Mouse (Mus musculus) frontal cortex, adult (tissue): Measurements from ENCODE around the gene Hist1h2ad.
A peak's percentile ranks its signal among the peaks of the same experiment; 100 is the strongest.
"Not testable (repeated sequence)": the region's sequence is repeated elsewhere in the genome, so short reads cannot be mapped to it uniquely, and the experiment has no call there.

Experiments
- ATAC-seq: cut with Nextera tagmentation; 2 replicates; pipeline ENCODE4 v1.9.2; 2017; ENCODE audit warnings: mild to moderate bottlenecking, moderate library complexity, mixed read lengths; ENCODE audit not compliant: low TSS enrichment

Gene Hist1h2ad

GRCm38 (mm10) chr13:23562699-23563462 is 11.3 kb upstream of the Hist1h2ad start:
- ATAC-seq, result peak; percentile 78

GRCm38 (mm10) chr13:23564482-23564881 is 9.7 kb upstream of the Hist1h2ad start:
- no peak for ATAC-seq

GRCm38 (mm10) chr13:23570261-23571021 is 3.7 kb upstream of the Hist1h2ad start:
- ATAC-seq, result not testable (repeated sequence)

- ATAC-seq, result peak; percentile 96
These were observed 3.1 kb upstream of the Hist1h2ad start, which contains the start of the genes Hist1h2ae and Hist1h2bg for GRCm38 (mm10) chr13:23571022-23571503. Gene Hist1h2ae (minus strand): TSS chr13:23571220. Gene Hist1h2bg (plus strand): TSS chr13:23571396.

GRCm38 (mm10) chr13:23571504-23572217 is 2.5 kb upstream of the Hist1h2ad start:
- ATAC-seq, result not testable (repeated sequence)

GRCm38 (mm10) chr13:23572218-23573033 is 1.8 kb upstream of the Hist1h2ad start:
- ATAC-seq, result no peak

- ATAC-seq, result not testable (repeated sequence)
These were observed 915 bp upstream of the Hist1h2ad start for GRCm38 (mm10) chr13:23573034-23573897.

GRCm38 (mm10) chr13:23574546-23575170 is 477 bp downstream of the Hist1h2ad start:
- ATAC-seq, result not testable (repeated sequence)

- peak; percentile 71 for ATAC-seq
These were observed 1.2 kb downstream of the Hist1h2ad start, which contains the start of gene Hist1h3d for GRCm38 (mm10) chr13:23575271-23575851. Gene Hist1h3d (plus strand): TSS chr13:23575763.

- ATAC-seq, result not testable (repeated sequence)
These were observed 1.7 kb downstream of the Hist1h2ad start for GRCm38 (mm10) chr13:23575864-23576313.

GRCm38 (mm10) chr13:23576351-23576881 is 2.2 kb downstream of the Hist1h2ad start:
- ATAC-seq, result no peak

GRCm38 (mm10) chr13:23576906-23577639 is 2.9 kb downstream of the Hist1h2ad start:
- no peak for ATAC-seq

GRCm38 (mm10) chr13:23577835-23578234 is 3.7 kb downstream of the Hist1h2ad start:
- no peak for ATAC-seq

- peak; percentile 83 for ATAC-seq
These were observed 7.4 kb downstream of the Hist1h2ad start, which contains the start of gene Hist1h4d for GRCm38 (mm10) chr13:23581408-23582218. Gene Hist1h4d (plus strand): TSS chr13:23581598.

GRCm38 (mm10) chr13:23582219-23583056 is 8.3 kb downstream of the Hist1h2ad start:
- ATAC-seq, result no peak
